Mouse (Mus musculus): ENCODE results near the gene Dvl1.

- TF ChIP-seq CHD2 (IDR thresholded peaks at IDR 0.05; ENCODE audit: low read depth, low read length) (no peak), MAFK (IDR thresholded peaks at IDR 0.05; ENCODE audit: insufficient read depth, low read depth, low read length) (no peak)
These were observed 1.4 kb downstream of the Dvl1 start for GRCm38 (mm10) chr4:155848434-155849095.

Data from ES-E14 (cell line).